Mouse (Mus musculus) retina, embryonic 14.5 days (tissue): ENCODE results near the gene Dlgap3.

Experiments
- DNase-seq: peaks from one replicate; pipeline ENCODE4 v3.0.0-alpha.2; 2015; ENCODE audit warnings: low spot score

Gene Dlgap3

GRCm38 (mm10) chr4:127174075-127174899 lies 5.3 kb downstream of the Dlgap3 start:
- DNase-seq = no peak

- no peak for DNase-seq
Observed at GRCm38 (mm10) chr4:127174900-127175278, 5.9 kb downstream of the Dlgap3 start.

GRCm38 (mm10) chr4:127177961-127178360 lies 9.0 kb downstream of the Dlgap3 start:
- no peak for DNase-seq

- DNase-seq = no peak
Observed at GRCm38 (mm10) chr4:127178671-127179070, 9.7 kb downstream of the Dlgap3 start.

GRCm38 (mm10) chr4:127179469-127180449 lies 10.8 kb downstream of the Dlgap3 start:
- DNase-seq = peak; percentile 45

- DNase-seq = no peak
Observed at GRCm38 (mm10) chr4:127180450-127180840, 11.4 kb downstream of the Dlgap3 start.

GRCm38 (mm10) chr4:127181010-127181409 lies 12.0 kb downstream of the Dlgap3 start:
- no peak for DNase-seq

GRCm38 (mm10) chr4:127183867-127184266 lies 14.9 kb downstream of the Dlgap3 start:
- no peak for DNase-seq

GRCm38 (mm10) chr4:127190921-127191320 lies 21.9 kb downstream of the Dlgap3 start:
- no peak for DNase-seq

- DNase-seq = no peak
Observed at GRCm38 (mm10) chr4:127192704-127193103, 23.7 kb downstream of the Dlgap3 start.

GRCm38 (mm10) chr4:127193378-127194155 lies 24.6 kb downstream of the Dlgap3 start:
- no peak for DNase-seq

GRCm38 (mm10) chr4:127194477-127195269 lies 25.7 kb downstream of the Dlgap3 start:
- no peak for DNase-seq

GRCm38 (mm10) chr4:127198609-127199008 lies 29.6 kb downstream of the Dlgap3 start:
- no peak for DNase-seq

- DNase-seq = no peak
Observed at GRCm38 (mm10) chr4:127199406-127199805, 30.4 kb downstream of the Dlgap3 start.

GRCm38 (mm10) chr4:127200164-127200722 lies 31.2 kb downstream of the Dlgap3 start:
- DNase-seq = no peak

- no peak for DNase-seq
Observed at GRCm38 (mm10) chr4:127200769-127201617, 32.0 kb downstream of the Dlgap3 start.

GRCm38 (mm10) chr4:127203081-127203480 lies 34.1 kb downstream of the Dlgap3 start:
- no peak for DNase-seq

- DNase-seq = peak; percentile 41
Observed at GRCm38 (mm10) chr4:127211318-127211717, 42.3 kb downstream of the Dlgap3 start.

- DNase-seq = no peak
Observed at GRCm38 (mm10) chr4:127214510-127214909, 45.5 kb downstream of the Dlgap3 start.

- DNase-seq = no peak
Observed at GRCm38 (mm10) chr4:127215103-127215502, 46.1 kb downstream of the Dlgap3 start.
